Mouse (Mus musculus) NIH3T3 (cell line): ENCODE measurements around the gene Kcns1.
A peak's percentile ranks its signal among the peaks of the same experiment; 100 is the strongest.

Source experiments
- DNase-seq: peaks from one replicate; pipeline ENCODE4 v3.0.0-alpha.2; 2012; ENCODE audit warnings: low read depth

Gene Kcns1

GRCm38 (mm10) chr2:164173394-164173793 lies 2.5 kb upstream of the Kcns1 start:
- DNase-seq, result peak; percentile 26

- no peak for DNase-seq
These were observed 587 bp downstream of the Kcns1 start for GRCm38 (mm10) chr2:164170326-164170725.

- DNase-seq, result no peak
These were observed 2.4 kb downstream of the Kcns1 start for GRCm38 (mm10) chr2:164168571-164168946.

- DNase-seq, result no peak
These were observed 3.0 kb downstream of the Kcns1 start for GRCm38 (mm10) chr2:164167752-164168570.

- DNase-seq, result no peak
These were observed 6.0 kb downstream of the Kcns1 start for GRCm38 (mm10) chr2:164164941-164165340.

GRCm38 (mm10) chr2:164161515-164162055 lies 9.3 kb downstream of the Kcns1 start:
- no peak for DNase-seq

GRCm38 (mm10) chr2:164158838-164159237 lies 12.1 kb downstream of the Kcns1 start:
- DNase-seq, result peak; percentile 62

GRCm38 (mm10) chr2:164156158-164156557 lies 14.8 kb downstream of the Kcns1 start:
- DNase-seq, result no peak

GRCm38 (mm10) chr2:164154007-164154406 lies 16.9 kb downstream of the Kcns1 start:
- DNase-seq, result no peak

- DNase-seq, result no peak
These were observed 18.6 kb downstream of the Kcns1 start for GRCm38 (mm10) chr2:164152341-164152740.

- peak; percentile 34 for DNase-seq
These were observed 20.7 kb downstream of the Kcns1 start for GRCm38 (mm10) chr2:164150086-164150760.

- no peak for DNase-seq
These were observed 24.4 kb downstream of the Kcns1 start for GRCm38 (mm10) chr2:164146556-164146955.

GRCm38 (mm10) chr2:164144541-164144940 lies 26.4 kb downstream of the Kcns1 start:
- no peak for DNase-seq

GRCm38 (mm10) chr2:164144025-164144424 lies 26.9 kb downstream of the Kcns1 start:
- no peak for DNase-seq

- DNase-seq, result no peak
These were observed 28.9 kb downstream of the Kcns1 start for GRCm38 (mm10) chr2:164142021-164142420.

GRCm38 (mm10) chr2:164137754-164138153 lies 33.2 kb downstream of the Kcns1 start:
- no peak for DNase-seq

- peak; percentile 42 for DNase-seq
These were observed 34.5 kb downstream of the Kcns1 start for GRCm38 (mm10) chr2:164136393-164136792.

- DNase-seq, result no peak
These were observed 35.5 kb downstream of the Kcns1 start for GRCm38 (mm10) chr2:164135367-164135766.

GRCm38 (mm10) chr2:164134563-164134962 lies 36.4 kb downstream of the Kcns1 start:
- peak; percentile 61 for DNase-seq

- DNase-seq, result no peak
These were observed 39.3 kb downstream of the Kcns1 start for GRCm38 (mm10) chr2:164131586-164131985.

GRCm38 (mm10) chr2:164128576-164129411 lies 42.1 kb downstream of the Kcns1 start:
- no peak for DNase-seq

- DNase-seq, result no peak
These were observed 43.6 kb downstream of the Kcns1 start for GRCm38 (mm10) chr2:164127297-164127696.
